Mouse (Mus musculus): ENCODE measurements around the gene Gtpbp3. TPM values are rescaled to one million over a fixed set of nuclear protein-coding genes. Genes with fewer than 3 reads are reported as not detected.
A peak's percentile ranks its signal among the peaks of the same experiment; 100 is the strongest.

Gtpbp3 gene
- polyA plus RNA-seq, 1 experiment from 2014 or later: 22.9 TPM

GRCm38 (mm10) chr8:71471861-71472260 lies 16.0 kb upstream of the Gtpbp3 start:
- H3K9me3 ChIP-seq (replicated peaks): no peaks in the 10 kb centered on the region
- peaks cover 51% of the 10 kb centered on the region for H3K36me3 ChIP-seq
- no peak overlapping the region for H3K4me2 ChIP-seq
- no peak for ATAC-seq (replicated peaks; ENCODE audit: low FRiP score)
- H3K4me1 ChIP-seq: peaks cover 31% of the 10 kb centered on the region
- H3K4me3 ChIP-seq (replicated peaks): no peak overlapping the region
- no peaks in the 10 kb centered on the region for H3K27me3 ChIP-seq
- 96% methylated on average over 17 of the region's 17 CpGs for WGBS
- H3K27ac ChIP-seq: no peak overlapping the region
- H3K9ac ChIP-seq: no peak overlapping the region

- Histone ChIP-seq H3K4me3 (replicated peaks) (no peak overlapping the region), H3K9ac (no peak overlapping the region), H3K27me3 (no peaks in the 10 kb centered on the region), H3K36me3 (peaks cover 44% of the 10 kb centered on the region), H3K4me2 (no peak overlapping the region), H3K9me3 (replicated peaks) (no peaks in the 10 kb centered on the region), H3K4me1 (peaks cover 40% of the 10 kb centered on the region), H3K27ac (no peak overlapping the region)
- ATAC-seq (replicated peaks; ENCODE audit: low FRiP score): no peak
- 93% methylated on average over 8 of the region's 8 CpGs for WGBS
These were observed 15.1 kb upstream of the Gtpbp3 start for GRCm38 (mm10) chr8:71472601-71473386.

GRCm38 (mm10) chr8:71474344-71474743 lies 13.6 kb upstream of the Gtpbp3 start:
- Histone ChIP-seq H3K9ac (no peak overlapping the region), H3K36me3 (peaks cover 54% of the 10 kb centered on the region), H3K4me1 (peaks cover 40% of the 10 kb centered on the region), H3K27me3 (no peaks in the 10 kb centered on the region), H3K4me2 (no peak overlapping the region), H3K9me3 (replicated peaks) (no peaks in the 10 kb centered on the region), H3K4me3 (replicated peaks) (no peak overlapping the region), H3K27ac (no peak overlapping the region)
- 89% methylated on average over 18 of the region's 18 CpGs for WGBS
- no peak for ATAC-seq (replicated peaks; ENCODE audit: low FRiP score)

DNA sequence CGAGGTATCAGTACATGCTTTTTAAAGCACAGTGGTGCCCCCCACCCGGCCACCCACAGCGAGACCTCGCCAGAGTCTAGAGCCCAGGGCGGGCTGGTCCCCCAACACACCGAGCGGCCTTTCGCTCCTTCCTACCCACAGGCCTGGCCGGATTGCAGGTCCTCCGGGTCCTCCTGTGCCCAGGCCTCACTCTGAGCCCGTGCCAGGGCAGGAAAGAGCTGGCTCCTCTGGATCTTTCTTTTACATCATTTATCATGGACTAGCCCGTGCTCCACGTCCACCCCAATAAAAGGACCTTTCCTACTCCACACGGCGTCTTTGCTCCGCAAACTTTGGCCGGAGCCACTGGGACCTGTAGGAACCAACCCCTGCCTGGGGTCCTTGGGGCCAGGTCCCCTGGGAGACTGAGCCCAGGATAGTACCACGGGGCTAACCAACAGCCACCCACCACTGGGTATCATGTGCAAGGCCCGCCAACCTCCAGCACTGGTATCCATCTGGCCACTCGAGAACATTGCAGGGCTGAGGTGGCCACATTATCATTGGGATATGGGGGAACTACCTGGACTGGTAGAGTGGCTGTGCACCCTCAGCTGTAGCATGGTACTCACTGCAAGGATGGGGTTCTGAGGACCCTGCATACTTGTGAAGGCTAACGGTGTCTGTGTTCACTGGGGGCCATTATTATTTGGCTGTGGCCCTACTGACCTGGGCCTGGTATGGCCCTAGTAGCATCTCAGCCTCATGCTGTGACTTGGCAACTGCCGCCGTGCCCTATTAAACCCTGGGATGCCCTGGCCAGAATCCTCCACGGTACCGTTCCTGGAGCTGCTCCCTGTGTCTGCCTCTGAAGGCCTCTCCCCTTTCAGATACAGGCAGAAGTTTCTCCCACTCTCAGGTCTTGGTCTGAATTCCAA lies 12.9 kb upstream of the Gtpbp3 start:
- H3K4me2 ChIP-seq: peak overlapping the region; percentile 92; the same call in 1 of the 2 replicates
- peaks cover 37% of the 10 kb centered on the region for H3K4me1 ChIP-seq
- no peaks in the 10 kb centered on the region for H3K9me3 ChIP-seq (replicated peaks)
- peak overlapping the region; percentile 64; the same call in 1 of the 2 replicates for H3K9ac ChIP-seq
- no peak for ATAC-seq (replicated peaks; ENCODE audit: low FRiP score)
- peak overlapping the region; percentile 58; the same call in 1 of the 2 replicates for H3K4me3 ChIP-seq (replicated peaks)
- peak overlapping the region; percentile 90; the same call in 1 of the 2 replicates for H3K27ac ChIP-seq
- 86% methylated on average over 25 of the region's 25 CpGs for WGBS
- H3K27me3 ChIP-seq: no peaks in the 10 kb centered on the region
- peaks cover 59% of the 10 kb centered on the region for H3K36me3 ChIP-seq

- Histone ChIP-seq H3K4me3 (replicated peaks) (peak overlapping the region; percentile 58), H3K9me3 (replicated peaks) (no peaks in the 10 kb centered on the region), H3K9ac (peak overlapping the region; percentile 64), H3K27me3 (no peaks in the 10 kb centered on the region), H3K36me3 (peaks cover 64% of the 10 kb centered on the region), H3K4me2 (peak overlapping the region; percentile 92), H3K27ac (peak overlapping the region; percentile 90), H3K4me1 (peaks cover 37% of the 10 kb centered on the region)
- 0 out of 2 replicates have a peak, but pooled peaks have one; percentile 13 for ATAC-seq (replicated peaks; ENCODE audit: low FRiP score)
- WGBS: 19% methylated on average over 4 of the region's 4 CpGs
These were observed 12.2 kb upstream of the Gtpbp3 start for GRCm38 (mm10) chr8:71475702-71476075.

- Histone ChIP-seq H3K9ac (peak overlapping the region; percentile 64), H3K9me3 (replicated peaks) (no peaks in the 10 kb centered on the region), H3K27ac (peak overlapping the region; percentile 90), H3K4me1 (peaks cover 37% of the 10 kb centered on the region), H3K36me3 (peaks cover 65% of the 10 kb centered on the region), H3K4me3 (replicated peaks) (peak overlapping the region; percentile 58), H3K4me2 (peak overlapping the region; percentile 92), H3K27me3 (no peaks in the 10 kb centered on the region)
- WGBS: under 1% methylated on average over 107 of the region's 121 CpGs
- ATAC-seq (replicated peaks; ENCODE audit: low FRiP score): peak; percentile 80
These were observed 11.6 kb upstream of the Gtpbp3 start for GRCm38 (mm10) chr8:71476099-71476940.

- Histone ChIP-seq H3K4me1 (peaks cover 40% of the 10 kb centered on the region), H3K9me3 (replicated peaks) (no peaks in the 10 kb centered on the region), H3K36me3 (peaks cover 62% of the 10 kb centered on the region), H3K4me2 (peak overlapping the region; percentile 92), H3K4me3 (replicated peaks) (peak overlapping the region; percentile 58), H3K27ac (peak overlapping the region; percentile 90; the same call in 1 of the 2 replicates), H3K27me3 (no peaks in the 10 kb centered on the region), H3K9ac (peak overlapping the region; percentile 64)
- no peak for ATAC-seq (replicated peaks; ENCODE audit: low FRiP score)
- WGBS: 53% methylated on average over 14 of the region's 14 CpGs
These were observed 10.6 kb upstream of the Gtpbp3 start for GRCm38 (mm10) chr8:71477196-71477845.

DNA sequence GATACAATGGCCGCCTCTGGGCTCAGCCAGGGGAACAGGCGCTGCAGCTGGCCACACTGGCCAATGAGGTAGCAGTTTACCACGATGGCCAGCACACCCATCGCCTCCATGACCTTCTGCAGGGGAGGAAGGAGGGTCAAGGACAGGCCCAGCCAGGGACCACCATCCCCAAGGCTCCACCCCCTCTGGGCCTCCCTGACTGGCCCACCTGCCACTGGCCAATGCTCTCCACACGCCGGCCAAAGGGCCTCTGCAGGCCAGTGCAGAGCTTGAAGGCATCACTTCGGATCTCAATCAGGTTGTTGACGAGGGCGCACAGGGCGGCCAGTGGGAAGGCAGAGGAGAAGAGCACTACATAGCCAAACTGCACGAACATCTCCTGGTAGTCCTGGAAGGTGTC lies 9.0 kb upstream of the Gtpbp3 start:
- WGBS: 93% methylated on average over 11 of the region's 11 CpGs

GRCm38 (mm10) chr8:71483932-71484331 lies 4.0 kb upstream of the Gtpbp3 start:
- no peaks in the 10 kb centered on the region for H3K9me3 ChIP-seq (replicated peaks)
- no peak overlapping the region for H3K4me2 ChIP-seq
- no peaks in the 10 kb centered on the region for H3K27me3 ChIP-seq
- 54% methylated on average over 8 of the region's 8 CpGs for WGBS
- no peak for ATAC-seq (replicated peaks; ENCODE audit: low FRiP score)
- peaks cover 55% of the 10 kb centered on the region for H3K4me1 ChIP-seq
- H3K9ac ChIP-seq: no peak overlapping the region
- no peak overlapping the region for H3K27ac ChIP-seq
- peak overlapping the region; percentile 85; the same call in 1 of the 2 replicates for H3K4me3 ChIP-seq (replicated peaks)
- peaks cover 32% of the 10 kb centered on the region for H3K36me3 ChIP-seq

More for the DNA sequence above, 9.0 kb upstream of the Gtpbp3 start:
- no peak overlapping the region for H3K9ac ChIP-seq
- H3K36me3 ChIP-seq: peaks cover 54% of the 10 kb centered on the region
- H3K27ac ChIP-seq: no peak overlapping the region
- no peak for ATAC-seq (replicated peaks; ENCODE audit: low FRiP score)
- no peaks in the 10 kb centered on the region for H3K27me3 ChIP-seq
- H3K4me3 ChIP-seq (replicated peaks): no peak overlapping the region
- peaks cover 41% of the 10 kb centered on the region for H3K4me1 ChIP-seq
- no peaks in the 10 kb centered on the region for H3K9me3 ChIP-seq (replicated peaks)
- no peak overlapping the region for H3K4me2 ChIP-seq

DNA sequence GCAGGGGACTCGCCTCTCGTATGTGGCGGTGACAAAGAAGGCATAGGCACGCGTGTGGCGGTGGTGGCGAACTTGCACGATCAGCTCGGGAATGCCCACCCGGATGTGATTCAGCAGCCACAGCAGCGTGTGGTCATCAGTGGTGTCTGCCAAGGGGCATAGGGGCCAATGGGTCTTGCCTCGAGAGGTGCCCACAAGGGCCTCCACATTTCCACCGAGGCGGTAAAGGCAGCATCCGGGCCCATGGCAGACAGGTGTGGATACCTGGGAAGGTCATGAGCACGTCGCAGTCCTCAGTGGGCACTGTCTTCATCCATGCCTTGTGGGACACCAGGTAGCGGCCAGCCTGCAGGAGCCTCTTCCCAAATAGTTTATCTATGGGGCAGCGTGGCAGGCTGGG lies 3.2 kb upstream of the Gtpbp3 start:
- Histone ChIP-seq H3K9me3 (replicated peaks) (no peaks in the 10 kb centered on the region), H3K4me3 (replicated peaks) (peak overlapping the region; percentile 85), H3K4me1 (peaks cover 63% of the 10 kb centered on the region), H3K4me2 (peak overlapping the region; percentile 93), H3K27ac (no peak overlapping the region), H3K36me3 (peaks cover 27% of the 10 kb centered on the region), H3K27me3 (no peaks in the 10 kb centered on the region), H3K9ac (peak overlapping the region; percentile 82; the same call in 1 of the 2 replicates)
- WGBS: 92% methylated on average over 19 of the region's 19 CpGs
- no peak for ATAC-seq (replicated peaks; ENCODE audit: low FRiP score)

Measured in kidney, embryonic 15.5 days (tissue).